Mouse (Mus musculus): Measurements from ENCODE around the gene Aurkb.

GRCm38 (mm10) chr11:69098039-69098761 is 52.8 kb downstream of the Aurkb start:
- TF ChIP-seq CHD2 (IDR thresholded peaks at IDR 0.05; ENCODE audit: low read depth, low read length) = no peak
- no peak for TF ChIP-seq ZC3H11A (IDR thresholded peaks at IDR 0.05; ENCODE audit: borderline replicate concordance, low read depth, low read length)
